Mouse (Mus musculus): ENCODE results near the gene Tmem217. TPM values are rescaled to one million over a fixed set of nuclear protein-coding genes. Genes with fewer than 3 reads are reported as not detected.
"Not testable (repeated sequence)": the region's sequence is repeated elsewhere in the genome, so short reads cannot be mapped to it uniquely, and the experiment has no call there.

Gene Tmem217
- total RNA-seq, 2 experiments from 2014 or later: not detected

GRCm38 (mm10) chr17:29551019-29551418, 1.2 kb downstream of the Tmem217 start:
- ATAC-seq (replicated peaks; ENCODE audit: low FRiP score, poor library complexity, severe bottlenecking): no peak

- peak; percentile 99 for ATAC-seq (replicated peaks; ENCODE audit: low FRiP score, poor library complexity, severe bottlenecking)
Measured at GRCm38 (mm10) chr17:29549543-29550428, 2.4 kb downstream of the Tmem217 start, which contains the start of the genes Gm17657 and Tbc1d22b. TSS of gene Gm17657 (minus strand) at chr17:29549638. TSS of gene Tbc1d22b (plus strand) at chr17:29549785.

GRCm38 (mm10) chr17:29548994-29549393, 3.2 kb downstream of the Tmem217 start:
- no peak for ATAC-seq (replicated peaks; ENCODE audit: low FRiP score, poor library complexity, severe bottlenecking)

- no peak for ATAC-seq (replicated peaks; ENCODE audit: low FRiP score, poor library complexity, severe bottlenecking)
Measured at GRCm38 (mm10) chr17:29548494-29548893, 3.7 kb downstream of the Tmem217 start.

- ATAC-seq (replicated peaks; ENCODE audit: low FRiP score, poor library complexity, severe bottlenecking): no peak
Measured at GRCm38 (mm10) chr17:29545241-29545640, 6.9 kb downstream of the Tmem217 start.

GRCm38 (mm10) chr17:29544064-29544463, 8.1 kb downstream of the Tmem217 start:
- ATAC-seq (replicated peaks; ENCODE audit: low FRiP score, poor library complexity, severe bottlenecking): no peak

DNA sequence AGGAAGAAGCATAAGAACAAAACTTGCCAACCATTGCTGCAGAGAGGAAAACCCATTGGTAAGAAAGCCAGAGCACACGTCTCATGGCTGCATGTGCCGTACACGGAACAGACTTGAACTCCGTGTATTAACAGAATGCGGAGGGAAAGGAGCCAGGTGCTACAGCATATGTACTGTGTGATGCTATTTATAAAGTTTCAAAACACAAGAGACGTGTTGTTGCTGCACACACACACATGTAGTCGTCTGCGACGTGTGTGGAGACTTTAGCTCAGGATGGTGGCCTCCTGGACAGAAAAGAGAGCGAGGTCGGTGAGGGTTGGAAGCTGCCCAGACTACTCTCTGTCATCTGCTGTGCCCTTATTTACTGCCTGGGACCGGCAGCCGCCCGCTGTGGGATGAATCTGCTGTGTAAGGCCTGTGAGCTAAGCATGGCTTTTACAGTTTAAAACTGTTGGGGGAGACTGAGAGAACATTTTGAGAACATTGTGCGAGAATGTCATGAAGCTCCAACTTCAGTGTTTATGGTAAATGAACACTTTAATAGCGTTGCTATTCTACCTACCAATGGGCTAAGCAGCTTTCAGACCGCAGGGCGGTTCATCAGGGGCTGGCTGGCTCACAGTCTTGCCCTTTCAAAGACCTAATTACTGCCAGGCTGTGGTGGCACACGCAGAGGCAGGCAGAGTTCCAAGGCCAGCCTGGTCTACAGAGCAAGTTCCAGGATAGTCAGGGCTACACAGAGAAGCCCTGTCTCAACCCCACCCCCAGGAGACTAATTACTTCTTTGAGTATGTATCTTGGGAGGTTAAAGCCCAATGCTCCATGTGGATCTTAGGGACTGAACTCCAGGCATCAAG, 9.1 kb downstream of the Tmem217 start:
- ATAC-seq (replicated peaks; ENCODE audit: low FRiP score, poor library complexity, severe bottlenecking): no peak

DNA sequence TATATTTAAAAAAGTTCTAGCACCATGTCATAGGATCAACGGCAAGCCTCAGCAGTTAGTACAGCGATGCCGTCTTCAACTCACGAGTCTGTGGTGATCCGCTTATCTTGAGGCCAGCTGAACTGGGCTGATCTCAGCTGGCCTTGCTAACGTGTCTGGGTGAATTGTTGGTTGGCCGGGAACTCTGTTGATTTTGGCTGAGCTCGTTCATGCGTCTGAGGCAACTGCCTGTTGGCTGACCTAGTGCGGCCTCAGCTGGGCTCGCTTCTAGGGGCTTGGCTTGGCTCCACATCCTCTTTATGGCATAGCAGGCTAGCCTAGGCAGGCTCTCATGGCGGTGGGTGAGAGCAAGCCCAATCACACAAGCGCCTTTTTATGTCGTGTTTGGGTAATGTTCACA, 10.8 kb downstream of the Tmem217 start:
- no peak for ATAC-seq (replicated peaks; ENCODE audit: low FRiP score, poor library complexity, severe bottlenecking)

DNA sequence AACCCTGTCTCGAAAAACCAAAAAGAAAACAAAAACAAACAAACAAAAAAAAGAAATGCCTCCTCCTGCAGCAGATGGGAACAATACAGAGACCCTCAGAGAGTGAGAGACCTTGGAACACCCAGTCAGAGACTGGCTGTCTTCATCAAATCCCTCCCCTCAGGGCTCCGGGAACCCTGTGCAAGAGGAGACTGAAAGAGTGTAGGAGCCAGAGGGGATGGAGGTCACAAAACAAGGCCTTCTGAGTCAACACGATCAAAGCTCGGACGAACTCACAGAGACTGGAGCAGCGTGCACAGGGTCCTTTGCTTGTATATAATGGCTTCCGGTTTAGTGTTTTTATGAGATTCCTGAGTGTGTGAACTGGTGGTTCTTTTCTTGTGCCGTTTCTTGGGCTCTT, 11.8 kb downstream of the Tmem217 start:
- ATAC-seq (replicated peaks; ENCODE audit: low FRiP score, poor library complexity, severe bottlenecking): no peak

DNA sequence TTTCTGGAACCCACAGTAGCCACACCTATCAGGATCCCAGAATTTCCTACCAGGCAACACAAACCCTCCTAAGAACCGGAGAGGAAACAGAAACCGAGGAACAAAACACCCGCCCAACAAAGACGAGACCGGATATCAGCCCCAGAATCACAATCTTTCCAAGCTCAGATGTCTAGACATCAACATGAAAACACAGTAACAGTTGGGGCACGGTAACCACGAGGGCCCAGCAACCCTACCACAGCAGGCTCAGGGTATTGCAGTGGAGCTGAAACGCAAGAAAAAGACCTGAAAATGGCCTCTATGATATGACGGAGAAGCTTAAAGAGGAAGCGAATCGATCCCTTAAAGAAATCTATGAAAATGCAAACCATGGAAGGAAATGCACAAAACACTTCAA, 18.3 kb downstream of the Tmem217 start:
- ATAC-seq (replicated peaks; ENCODE audit: low FRiP score, poor library complexity, severe bottlenecking): no peak

DNA sequence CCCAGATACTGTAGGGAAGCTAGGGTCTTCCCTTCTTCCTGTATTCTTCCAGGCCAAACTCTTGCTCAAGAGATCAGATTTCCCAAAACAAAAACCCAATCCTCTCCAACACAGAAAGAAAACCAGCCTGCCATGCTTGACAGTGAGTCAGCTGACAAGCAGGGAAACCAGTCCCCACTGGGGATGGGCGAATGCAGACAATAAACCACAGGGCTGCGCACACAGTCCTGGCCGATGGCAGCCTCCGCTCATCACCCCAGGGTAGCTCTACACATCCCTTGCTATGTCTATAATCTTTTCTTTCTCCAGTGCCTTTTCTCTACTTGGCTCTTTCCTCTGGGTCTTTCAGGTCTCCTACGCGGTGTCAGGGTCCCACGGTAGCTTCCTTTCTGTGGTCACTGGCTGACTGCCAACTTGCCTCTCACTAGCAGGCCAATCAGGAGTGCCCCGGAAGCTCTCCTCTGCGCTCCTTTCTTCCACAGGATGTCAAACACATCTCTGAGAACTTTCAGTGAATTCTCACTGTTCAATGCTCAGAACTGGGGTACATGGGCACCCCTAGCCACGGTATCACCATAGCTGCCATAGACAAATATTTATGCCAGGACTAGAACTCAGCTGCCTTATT, 20.3 kb downstream of the Tmem217 start:
- no peak for ATAC-seq (replicated peaks; ENCODE audit: low FRiP score, poor library complexity, severe bottlenecking)

DNA sequence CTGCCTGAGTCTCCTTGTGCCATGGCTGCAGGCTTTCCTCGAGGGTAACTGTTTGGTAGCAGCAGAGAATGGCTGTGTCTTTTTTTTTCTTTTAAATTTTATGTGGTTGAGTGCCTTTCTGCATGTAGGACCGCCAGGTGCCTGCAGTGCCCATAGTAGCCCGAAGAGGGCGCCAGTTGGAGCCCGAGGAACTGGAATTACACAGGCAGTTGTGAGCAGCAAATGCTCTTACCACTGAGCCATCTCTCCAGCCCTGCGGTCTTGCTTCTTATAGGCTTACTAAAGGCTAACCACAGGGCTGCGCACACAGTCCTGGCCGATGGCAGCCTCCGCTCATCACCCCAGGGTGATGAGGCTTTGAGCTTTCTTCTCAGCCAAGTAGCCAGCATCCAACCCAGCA, 20.9 kb downstream of the Tmem217 start:
- ATAC-seq (replicated peaks; ENCODE audit: low FRiP score, poor library complexity, severe bottlenecking): no peak; the same call in 1 of the 2 replicates

GRCm38 (mm10) chr17:29530508-29530907, 21.7 kb downstream of the Tmem217 start:
- ATAC-seq (replicated peaks; ENCODE audit: low FRiP score, poor library complexity, severe bottlenecking): no peak

- no peak for ATAC-seq (replicated peaks; ENCODE audit: low FRiP score, poor library complexity, severe bottlenecking)
Measured at GRCm38 (mm10) chr17:29528568-29529187, 23.5 kb downstream of the Tmem217 start.

- no peak for ATAC-seq (replicated peaks; ENCODE audit: low FRiP score, poor library complexity, severe bottlenecking)
Measured at GRCm38 (mm10) chr17:29525613-29526012, 26.6 kb downstream of the Tmem217 start.

- no peak; the same call in 1 of the 2 replicates for ATAC-seq (replicated peaks; ENCODE audit: low FRiP score, poor library complexity, severe bottlenecking)
Measured at GRCm38 (mm10) chr17:29519731-29520130, 32.5 kb downstream of the Tmem217 start.

DNA sequence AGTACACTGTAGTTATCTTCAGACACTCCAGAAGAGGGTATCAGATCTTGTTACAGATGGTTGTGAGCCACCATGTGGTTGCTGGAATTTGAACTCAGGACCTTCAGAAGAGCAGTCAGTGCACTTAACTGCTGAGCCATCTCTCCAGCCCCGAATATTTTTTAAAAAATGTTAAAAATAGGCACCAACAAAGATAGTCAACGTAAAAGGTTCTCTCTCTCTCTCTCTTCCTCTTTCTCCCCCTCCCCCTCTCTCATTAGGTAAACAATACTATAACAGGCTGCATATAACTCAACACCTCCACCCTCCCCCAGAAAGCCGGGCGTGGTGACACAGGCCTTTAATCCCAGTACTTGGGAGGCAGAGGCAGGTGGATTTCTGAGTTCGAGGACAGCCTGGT, 33.5 kb downstream of the Tmem217 start:
- not testable (repeated sequence) for ATAC-seq (replicated peaks; ENCODE audit: low FRiP score, poor library complexity, severe bottlenecking)

- ATAC-seq (replicated peaks; ENCODE audit: low FRiP score, poor library complexity, severe bottlenecking): peak; percentile 75
Measured at GRCm38 (mm10) chr17:29514435-29514834, 37.8 kb downstream of the Tmem217 start.

DNA sequence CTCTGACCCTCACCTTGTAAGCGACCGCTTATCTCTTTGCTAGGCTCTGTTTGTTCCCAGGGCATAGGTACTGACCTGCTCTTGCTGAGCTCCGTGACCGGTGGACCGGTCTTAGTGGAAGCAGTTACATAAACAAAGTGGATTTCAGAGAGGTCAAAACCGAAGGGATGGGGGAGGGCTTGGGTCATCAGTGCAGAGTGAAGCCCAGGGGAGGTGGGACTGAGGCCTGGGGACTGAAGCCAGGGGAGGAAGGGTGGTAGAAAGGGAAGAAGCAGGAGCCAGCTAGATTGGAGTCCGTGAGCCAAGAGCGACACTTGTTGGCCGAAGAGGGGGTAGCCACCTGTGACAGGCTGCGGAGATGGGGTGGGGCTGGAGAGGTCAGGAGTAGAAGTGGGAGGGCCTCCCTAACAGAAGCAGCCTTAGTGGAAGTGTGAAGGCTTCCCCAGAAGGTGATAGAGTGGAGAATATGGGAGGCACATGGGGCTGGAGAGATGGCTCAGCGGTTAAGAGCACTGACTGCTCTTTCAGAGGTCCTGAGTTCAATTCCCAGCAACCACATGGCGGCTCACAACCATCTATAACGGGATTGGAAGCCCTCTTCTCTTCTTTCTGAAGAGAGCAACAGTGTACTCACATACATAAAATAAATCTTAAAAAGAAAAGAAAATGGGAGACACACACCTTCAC, 39.0 kb downstream of the Tmem217 start:
- ATAC-seq (replicated peaks; ENCODE audit: low FRiP score, poor library complexity, severe bottlenecking): peak; percentile 91
